Mouse (Mus musculus) fibroblast of lung, adult 2 months (primary cell): ENCODE measurements around the gene Mnat1.
"Not testable (repeated sequence)": the region's sequence is repeated elsewhere in the genome, so short reads cannot be mapped to it uniquely, and the experiment has no call there.

Experiments
- DNase-seq: peaks from one replicate; pipeline ENCODE4 v3.0.0-alpha.2; 2011; ENCODE audit warnings: low read depth

The Mnat1 gene

DNA sequence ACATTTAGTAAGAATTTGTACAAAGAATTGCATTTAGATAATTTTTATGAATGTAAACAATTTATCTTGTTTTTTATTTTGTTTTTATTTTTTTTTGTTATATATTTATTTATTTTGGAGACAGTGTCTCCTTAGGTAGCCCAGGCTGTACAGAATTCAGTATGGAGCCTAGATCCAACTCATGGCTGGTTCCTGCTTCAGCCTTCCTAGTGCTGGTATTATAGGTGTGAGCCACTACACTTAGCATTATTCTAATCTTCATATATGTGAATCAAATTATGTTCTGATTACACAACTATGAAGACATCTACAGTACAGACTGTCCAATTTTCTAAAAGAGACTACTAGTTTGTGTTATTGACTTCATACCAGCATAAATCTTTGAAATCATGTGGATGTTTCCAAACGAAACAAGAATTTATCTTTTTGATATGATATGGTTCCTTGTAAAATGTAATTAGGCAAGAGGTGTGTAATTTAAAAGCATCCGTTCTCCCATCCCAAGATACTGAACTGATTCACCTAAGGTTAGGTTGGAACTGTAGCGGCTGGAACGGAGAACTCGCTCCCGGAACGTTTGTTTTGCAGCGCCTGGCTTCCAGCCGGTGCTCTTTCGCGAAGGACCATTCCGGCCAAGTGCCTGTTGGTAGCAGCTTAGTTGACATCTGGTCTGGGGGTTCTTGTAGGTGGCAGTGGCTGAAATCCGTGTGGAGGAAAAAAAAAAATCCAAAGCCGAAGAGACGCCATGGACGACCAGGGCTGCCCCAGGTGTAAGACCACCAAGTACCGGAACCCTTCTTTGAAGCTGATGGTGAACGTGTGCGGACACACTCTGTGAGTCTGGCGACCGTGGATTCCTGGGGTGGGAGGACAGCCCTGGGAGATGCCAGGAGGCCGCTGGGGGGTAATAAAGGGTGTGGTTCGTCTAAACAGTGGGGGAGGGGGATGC lies at the start of gene Mnat1:
Gene Mnat1 (plus strand): TSS at position 625 of the 949 bp plus-strand sequence.
- DNase-seq, result peak; percentile 68

DNA sequence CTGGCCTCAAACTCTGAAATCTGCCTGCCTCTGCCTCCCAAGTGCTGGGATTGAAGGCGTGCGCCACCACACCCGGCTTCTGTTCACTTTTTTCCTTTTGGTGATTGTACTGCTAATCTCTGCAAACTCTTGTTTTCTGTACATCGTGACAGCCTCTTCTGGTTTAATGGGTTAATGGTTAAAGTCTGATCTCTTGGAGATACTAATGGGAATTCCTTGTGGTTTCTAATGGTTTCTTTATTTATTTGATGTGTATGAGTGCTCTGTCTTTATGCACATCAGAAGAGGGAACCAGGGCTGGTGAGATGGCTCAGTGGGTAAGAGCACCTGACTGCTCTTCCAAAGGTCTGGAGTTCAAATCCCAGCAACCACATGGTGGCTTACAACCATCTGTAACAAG lies 41.7 kb upstream of the Mnat1 start:
- not testable (repeated sequence) for DNase-seq

DNA sequence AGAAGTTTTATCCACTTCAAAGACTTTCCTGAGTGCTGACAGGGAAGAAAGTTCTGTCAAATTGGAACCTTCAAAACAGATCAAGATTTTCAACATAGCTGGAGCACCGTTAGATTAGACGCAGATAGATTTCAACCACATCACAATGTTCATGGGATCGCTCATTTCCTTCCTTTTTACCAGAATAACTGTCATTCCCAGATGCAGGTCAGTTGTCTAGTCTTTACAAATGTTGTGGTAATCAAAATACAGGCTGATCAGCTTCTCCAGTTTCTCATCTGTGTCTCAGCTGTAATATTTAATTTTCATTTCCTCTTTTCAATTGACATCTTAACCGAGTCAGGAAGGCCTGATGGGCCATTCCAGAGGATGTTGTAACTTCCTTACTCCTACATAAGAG lies 39.7 kb upstream of the Mnat1 start:
- no peak for DNase-seq

DNA sequence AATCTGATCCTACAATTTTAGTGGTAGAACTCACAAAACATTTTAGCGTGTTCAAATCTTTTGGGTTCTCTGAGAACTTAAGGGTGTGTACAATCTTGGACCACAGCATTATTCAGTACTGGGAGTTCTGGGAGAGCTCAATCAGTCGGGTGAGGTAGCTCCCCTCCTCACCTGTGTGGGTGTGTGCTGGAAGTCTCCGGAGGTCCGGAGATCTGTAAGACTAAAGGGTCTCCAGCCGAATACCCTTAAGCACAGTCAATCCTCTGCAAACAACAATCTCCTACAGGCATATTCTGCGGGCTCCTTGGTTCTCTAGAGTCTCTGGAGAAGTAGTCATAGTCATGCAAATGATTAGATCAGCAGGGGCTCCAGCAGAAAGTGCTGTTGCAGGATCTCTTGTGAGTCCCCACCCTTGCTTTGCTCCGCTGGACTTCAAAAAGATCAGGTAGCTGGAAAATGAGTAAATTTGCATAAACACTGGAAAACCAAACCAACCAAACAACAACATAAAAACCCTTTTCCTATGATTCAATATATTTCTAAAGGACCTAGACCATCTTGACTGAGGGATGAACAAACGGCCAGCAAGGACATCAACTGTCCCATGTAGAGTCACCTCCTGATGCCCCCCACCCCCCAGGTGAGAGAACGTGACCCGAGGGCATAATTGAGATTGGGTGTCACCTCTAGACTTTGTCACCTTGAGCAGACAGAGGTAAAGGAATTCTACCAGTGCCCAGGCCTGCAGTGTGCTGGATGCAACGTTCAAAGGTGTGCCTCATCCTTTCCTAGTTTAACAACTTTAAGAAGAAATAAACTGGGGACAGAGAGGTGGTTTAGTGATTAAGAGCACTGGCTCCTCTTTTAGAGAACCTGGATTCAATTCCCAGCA lies 37.5 kb upstream of the Mnat1 start:
- no peak for DNase-seq

DNA sequence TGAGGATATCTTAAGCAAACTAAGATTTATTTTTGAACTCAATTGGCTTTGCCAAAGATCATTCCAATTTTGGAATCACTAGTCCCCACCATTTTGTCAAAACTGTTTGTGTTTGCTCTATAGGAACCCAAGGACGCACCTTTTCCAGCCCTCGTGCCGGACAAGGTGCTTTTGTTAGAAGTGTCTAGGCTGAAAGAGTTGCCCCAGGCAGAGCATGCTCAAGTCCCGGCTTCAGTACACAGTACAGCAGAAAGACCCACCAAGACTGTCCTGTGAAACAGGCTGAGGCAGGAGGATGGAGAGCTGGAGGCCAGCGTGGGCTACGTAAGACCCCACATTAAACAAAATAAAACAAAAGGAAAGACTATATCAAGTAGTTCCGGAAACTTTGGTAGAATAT lies 36.4 kb upstream of the Mnat1 start:
- DNase-seq, result no peak

GRCm38 (mm10) chr12:73088500-73088899 lies 35.0 kb upstream of the Mnat1 start:
- no peak for DNase-seq

- DNase-seq, result no peak
Measured at GRCm38 (mm10) chr12:73088911-73089310, 34.6 kb upstream of the Mnat1 start.

- no peak for DNase-seq
Measured at GRCm38 (mm10) chr12:73090672-73091335, 32.7 kb upstream of the Mnat1 start.

GRCm38 (mm10) chr12:73094189-73094588 lies 29.3 kb upstream of the Mnat1 start:
- DNase-seq, result no peak

- no peak for DNase-seq
Measured at GRCm38 (mm10) chr12:73094605-73095004, 28.9 kb upstream of the Mnat1 start.

DNA sequence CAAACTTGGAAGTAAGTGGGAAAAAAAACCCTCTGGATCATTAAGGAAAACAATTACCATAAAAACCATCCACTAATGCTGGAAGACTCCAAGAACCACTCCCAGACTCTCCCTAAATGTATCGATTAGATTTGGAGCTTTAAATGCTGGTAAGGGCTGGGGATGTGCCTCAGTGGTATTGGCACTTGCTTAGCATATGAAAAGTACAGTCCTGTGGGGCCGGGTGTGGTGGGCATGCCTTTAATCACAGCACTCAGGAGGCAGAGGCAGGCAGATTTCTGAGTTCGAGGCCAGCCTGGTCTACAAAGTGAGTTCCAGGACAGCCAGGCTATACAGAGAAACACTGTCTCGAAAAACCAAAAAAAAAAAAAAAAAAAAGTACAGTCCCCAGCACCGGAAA lies 27.3 kb upstream of the Mnat1 start:
- DNase-seq, result not testable (repeated sequence)

DNA sequence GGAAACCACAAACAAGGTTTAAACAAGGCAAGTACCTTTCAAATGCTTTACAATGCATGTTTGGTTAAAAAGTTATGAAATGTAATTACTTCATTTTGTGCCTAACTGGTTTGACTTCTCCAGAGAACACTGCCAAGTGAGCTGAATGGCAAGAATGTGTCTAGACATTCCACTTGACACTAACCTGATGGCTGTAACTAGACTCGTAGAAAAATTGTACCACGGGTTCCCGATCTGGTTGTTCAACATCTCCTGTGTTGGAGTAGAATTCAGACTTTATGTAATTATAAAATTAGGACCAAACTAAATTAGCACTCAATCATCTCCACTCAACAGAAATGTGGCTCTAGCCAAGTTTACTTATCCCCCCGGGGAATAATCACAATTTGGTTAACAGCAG lies 24.9 kb upstream of the Mnat1 start:
- no peak for DNase-seq

DNA sequence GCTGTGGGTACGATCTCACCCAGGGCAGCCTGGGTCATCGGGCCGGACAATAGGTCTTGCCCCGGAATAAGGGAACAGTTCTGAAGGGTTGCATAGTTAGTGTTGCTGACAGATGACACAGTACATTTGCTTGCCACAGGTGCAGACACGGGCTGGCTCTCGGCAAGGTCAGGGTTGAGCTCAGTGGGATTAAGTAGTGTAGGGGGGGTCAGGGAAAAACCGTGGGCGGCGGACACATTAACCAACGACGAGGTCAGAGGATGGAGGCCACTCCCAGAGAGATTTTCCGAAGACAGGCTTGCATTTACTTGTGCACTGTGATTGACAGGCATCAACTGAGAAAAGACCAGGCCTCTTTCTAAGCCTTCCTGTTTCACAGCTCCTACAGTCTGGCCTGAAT lies 19.8 kb upstream of the Mnat1 start:
- DNase-seq, result no peak

- DNase-seq, result no peak
Measured at GRCm38 (mm10) chr12:73107821-73108220, 15.7 kb upstream of the Mnat1 start.

GRCm38 (mm10) chr12:73110431-73111111 lies 12.9 kb upstream of the Mnat1 start:
- no peak for DNase-seq

DNA sequence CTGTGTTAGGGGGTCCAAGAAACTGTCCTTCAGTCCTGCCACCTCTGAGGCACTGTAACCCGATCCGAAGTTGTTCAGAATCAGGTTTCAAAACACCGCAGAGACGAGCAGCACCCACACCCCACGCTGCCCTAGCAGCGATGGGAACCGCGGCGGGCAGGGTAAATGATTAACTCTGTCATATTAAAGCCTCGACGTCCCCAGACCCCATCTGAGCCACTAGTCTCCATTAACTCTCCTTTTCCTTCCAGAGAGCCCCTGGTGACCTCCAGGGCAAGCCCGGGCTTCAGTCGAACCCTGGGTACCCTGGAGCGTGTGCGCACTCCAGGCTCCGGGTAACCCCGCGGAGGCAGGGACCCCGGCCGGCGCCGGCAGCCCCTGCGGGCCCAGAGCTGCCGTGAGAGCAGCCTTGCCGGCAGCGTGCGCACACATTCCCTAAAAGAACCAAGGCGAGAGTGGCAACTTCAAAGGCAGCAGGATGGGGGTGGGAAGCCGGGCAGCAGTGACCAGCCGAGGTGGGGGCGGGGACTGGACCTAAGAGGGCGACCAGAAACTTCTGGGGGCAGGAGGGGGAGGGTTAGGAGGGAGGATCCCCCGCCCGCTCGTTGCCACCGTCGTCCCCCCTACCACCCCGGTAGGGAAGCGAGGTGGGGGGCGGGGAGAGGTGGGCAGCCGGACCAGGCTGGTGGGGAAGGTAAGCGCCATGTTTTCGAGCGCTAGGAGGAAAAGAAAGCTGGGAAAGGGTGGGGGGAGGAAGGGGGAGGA lies 11.8 kb upstream of the Mnat1 start:
- no peak for DNase-seq

DNA sequence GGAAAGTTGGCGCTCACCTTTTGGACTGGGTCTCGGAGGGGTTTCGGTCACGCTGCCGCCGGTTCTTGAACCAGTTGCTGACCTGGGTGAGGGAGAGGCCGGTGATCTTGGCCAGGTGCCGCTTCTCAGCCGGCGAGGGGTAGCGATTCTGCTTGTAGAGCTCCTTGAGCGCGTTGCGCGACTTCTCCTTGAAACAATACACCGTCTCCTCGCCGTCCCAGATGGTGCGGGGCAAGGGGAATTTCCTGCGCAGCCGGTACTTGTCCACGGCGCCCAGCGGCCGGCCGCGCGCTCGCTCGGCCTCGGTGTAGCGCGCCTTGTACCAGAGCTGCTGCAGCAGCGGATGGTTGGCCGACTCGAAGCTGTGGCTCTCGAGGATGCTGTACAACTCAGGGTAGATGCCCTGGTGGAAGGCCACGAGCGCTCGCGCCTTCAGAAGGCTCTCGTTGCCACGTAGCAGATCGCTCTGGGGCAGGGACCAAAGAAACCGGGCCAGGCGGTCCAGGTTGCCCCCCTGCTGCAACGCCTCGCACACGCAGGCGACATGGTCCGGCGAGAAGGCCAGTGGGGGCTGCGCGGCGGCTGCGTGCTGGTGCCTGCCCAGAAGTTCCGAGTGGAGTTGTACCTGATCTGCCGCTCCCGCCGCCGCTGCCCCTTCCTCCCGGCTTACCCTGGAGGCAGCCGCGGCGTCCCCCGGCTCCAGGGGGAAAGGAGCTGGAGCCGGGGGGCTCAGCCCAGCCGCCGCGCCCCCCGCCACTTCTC lies 11.0 kb upstream of the Mnat1 start:
- no peak for DNase-seq

DNA sequence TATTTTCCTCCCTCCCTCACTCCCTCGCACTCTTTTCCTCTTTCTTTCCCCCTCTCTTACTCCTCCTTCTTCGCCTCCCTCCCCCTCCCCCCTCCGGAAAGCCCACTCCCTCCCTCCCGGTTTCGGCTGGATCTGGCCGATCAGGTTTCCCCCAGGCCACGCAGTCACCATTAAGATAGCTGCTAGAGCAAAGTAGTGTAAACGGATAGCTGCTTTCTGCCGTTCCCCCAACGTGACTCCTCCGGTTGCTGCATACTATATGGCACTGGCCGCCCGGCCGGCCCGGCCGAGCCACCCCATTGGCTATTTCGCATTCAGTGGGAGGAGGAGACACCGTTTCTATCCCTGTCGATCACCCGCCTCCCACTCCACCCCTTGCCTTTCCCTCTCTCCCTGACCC lies 10.3 kb upstream of the Mnat1 start, which contains the start of gene Six4:
Gene Six4 (minus strand): TSS at position 261 of the 400 bp plus-strand sequence.
- DNase-seq, result peak; percentile 68

- no peak for DNase-seq
Measured at GRCm38 (mm10) chr12:73125250-73125649, 1.7 kb downstream of the Mnat1 start.

DNA sequence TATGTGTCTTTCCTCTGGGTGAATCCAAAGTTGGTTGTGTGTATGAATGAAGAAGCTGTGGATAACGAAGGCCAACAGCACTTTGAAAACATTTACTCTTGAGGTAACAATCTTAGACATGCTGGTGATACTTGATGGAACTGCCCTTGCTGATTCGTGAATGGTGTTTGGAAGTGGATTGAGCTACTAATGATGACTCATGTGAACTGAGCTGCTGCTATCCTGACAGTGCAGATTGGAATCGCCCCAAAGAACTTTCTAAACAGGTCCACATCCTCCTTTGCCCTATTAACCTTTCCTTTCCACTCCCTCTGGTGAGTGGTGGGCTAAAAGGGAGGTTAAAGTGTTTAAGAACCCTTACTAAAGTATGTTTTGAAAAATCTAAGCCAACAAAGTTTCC lies 17.2 kb downstream of the Mnat1 start:
- no peak for DNase-seq
